In the genomic region with DNA sequence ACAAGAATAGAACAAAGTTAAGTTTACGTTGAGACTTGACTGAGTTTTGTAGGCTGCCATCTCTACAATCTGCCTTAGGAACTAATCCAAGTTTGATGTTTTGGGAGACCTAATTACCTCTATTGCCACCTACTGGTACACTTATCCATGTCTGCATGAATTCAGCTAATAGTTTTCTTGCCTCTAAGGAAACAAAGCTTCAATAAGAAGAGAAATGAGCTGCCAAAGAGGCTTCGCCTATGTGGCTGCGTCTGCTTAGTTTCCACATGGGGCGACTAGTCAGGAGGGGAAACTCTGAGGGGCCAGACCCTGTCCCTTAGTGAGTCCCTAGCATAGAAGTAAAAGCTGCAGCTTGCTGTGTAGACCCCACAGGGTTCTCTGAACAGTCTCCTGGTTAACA, we compare ENCODE assay signal across 9 mouse cellular contexts.
DNase-seq lines count a peak whose midpoint lies in the region; ATAC-seq and TF ChIP-seq lines count a peak whose summit lies in the region.
"Had no signal": no experiment of that assay in that cellular context is flagged by ENCODE, and none has a peak within 500 bp of the region (broad histone marks: within the 10 kb centered on the region; RNA-seq: fewer than 3 reads in every experiment).

No protein-coding gene starts in this region.

- H3K9me3 ChIP-seq in intestine, embryonic 14.5 days (ENCODE audit: control insufficient read depth, low read length) = no peaks in the 10 kb centered on the region
- H3K9me3 ChIP-seq in intestine, embryonic 15.5 days = no peaks in the 10 kb centered on the region
- H3K9me3 ChIP-seq in forebrain, embryonic 15.5 days = no peaks in the 10 kb centered on the region
- H3K9me3 ChIP-seq: heart, embryonic 15.5 days had no signal

- H3K4me3 ChIP-seq in intestine, embryonic 14.5 days (ENCODE audit: low read depth, low read length) = no peak overlapping the region
- no peak overlapping the region for H3K4me3 ChIP-seq in intestine, embryonic 15.5 days (replicated peaks)
- no peak overlapping the region for H3K4me3 ChIP-seq in forebrain, embryonic 15.5 days
- H3K4me3 ChIP-seq: heart, embryonic 15.5 days had no signal

- H3K4me1 ChIP-seq in intestine, embryonic 14.5 days (replicated peaks; ENCODE audit: control insufficient read depth, insufficient read depth, low read length) = 0 out of 2 replicates have a peak, but pooled peaks cover 3% of the 10 kb centered on the region
- H3K4me1 ChIP-seq in intestine, embryonic 15.5 days (replicated peaks) = no peaks in the 10 kb centered on the region
- peaks cover 7% of the 10 kb centered on the region for H3K4me1 ChIP-seq in forebrain, embryonic 15.5 days

- H3K9ac ChIP-seq in intestine, embryonic 14.5 days (ENCODE audit: low read length) = no peak overlapping the region
- no peak overlapping the region for H3K9ac ChIP-seq in intestine, embryonic 15.5 days
- no peak overlapping the region for H3K9ac ChIP-seq in forebrain, embryonic 15.5 days (replicated peaks)
- H3K9ac ChIP-seq: heart, embryonic 15.5 days had no signal

- peak overlapping the region; percentile 47; the same call in 1 of the 2 replicates for H3K27ac ChIP-seq in intestine, embryonic 14.5 days (ENCODE audit: low read depth)
- no peak overlapping the region for H3K27ac ChIP-seq in intestine, embryonic 15.5 days
- peak overlapping the region; percentile 60 for H3K27ac ChIP-seq in forebrain, embryonic 15.5 days (replicated peaks)
- H3K27ac ChIP-seq: heart, embryonic 15.5 days had no signal

- WGBS in intestine, embryonic 14.5 days = 13% methylated on average over 4 of the region's 4 CpGs
- WGBS in intestine, embryonic 15.5 days = 27% methylated on average over 4 of the region's 4 CpGs
- 3% methylated on average over 4 of the region's 4 CpGs for WGBS in forebrain, embryonic 15.5 days

- no peaks in the 10 kb centered on the region for H3K27me3 ChIP-seq in intestine, embryonic 14.5 days (replicated peaks; ENCODE audit: control insufficient read depth, insufficient read depth, low read length)
- H3K27me3 ChIP-seq in intestine, embryonic 15.5 days (replicated peaks) = no peaks in the 10 kb centered on the region
- H3K27me3 ChIP-seq in forebrain, embryonic 15.5 days = no peaks in the 10 kb centered on the region
- H3K27me3 ChIP-seq: heart, embryonic 15.5 days had no signal

- H3K4me2 ChIP-seq in intestine, embryonic 14.5 days (ENCODE audit: low read length) = no peak overlapping the region
- H3K4me2 ChIP-seq in intestine, embryonic 15.5 days (replicated peaks) = no peak overlapping the region
- H3K4me2 ChIP-seq in forebrain, embryonic 15.5 days (replicated peaks) = no peak overlapping the region
- H3K4me2 ChIP-seq: heart, embryonic 15.5 days had no signal

- no peak for TF ChIP-seq POLR2A in brain, embryonic 14.5 days (IDR thresholded peaks at IDR 0.05; ENCODE audit: borderline replicate concordance, extremely low read depth, insufficient read depth, insufficient read length, poor library complexity, severe bottlenecking)

- DNase-seq in intestine, embryonic 14.5 days (ENCODE audit: low spot score) = no peak
- DNase-seq in brain, embryonic 14.5 days (ENCODE audit: low read depth) = peak; percentile 90
- peak; percentile 53 for DNase-seq in layer of hippocampus, adult 9-10 months (ENCODE audit: low spot score)
- DNase-seq in retina, adult 2 months (ENCODE audit: low read depth, low spot score) = peak; percentile 16
- no peak for DNase-seq in right cerebral cortex, postnatal 14 days
- no peak for DNase-seq in spleen, adult 12 weeks (ENCODE audit: low spot score)

- TF ChIP-seq CTCF in brain, embryonic 14.5 days (IDR thresholded peaks at IDR 0.05; ENCODE audit: borderline replicate concordance, extremely low read depth, insufficient read depth, insufficient read length) = no peak

- H3K36me3 ChIP-seq in intestine, embryonic 14.5 days (ENCODE audit: control insufficient read depth, insufficient read depth, low read length) = no peaks in the 10 kb centered on the region
- no peaks in the 10 kb centered on the region for H3K36me3 ChIP-seq in intestine, embryonic 15.5 days
- no peaks in the 10 kb centered on the region for H3K36me3 ChIP-seq in forebrain, embryonic 15.5 days
- H3K36me3 ChIP-seq: heart, embryonic 15.5 days had no signal

- ATAC-seq in intestine, embryonic 14.5 days (replicated peaks; ENCODE audit: low FRiP score, low TSS enrichment, low read depth) = no peak
- no peak for ATAC-seq in intestine, embryonic 15.5 days
- ATAC-seq in forebrain, embryonic 15.5 days (replicated peaks) = peak; percentile 58; the same call in 1 of the 2 replicates

Comparison
In these comparisons a context has a peak if more than half of its experiments do, and no peak if none do; other contexts are left out.
1. DNase-seq: peak in brain, embryonic 14.5 days (single experiment), layer of hippocampus, adult 9-10 months (single experiment) and retina, adult 2 months (single experiment); none in intestine, embryonic 14.5 days (single experiment), right cerebral cortex, postnatal 14 days (single experiment) and spleen, adult 12 weeks (single experiment).